Mouse (Mus musculus) heart, postnatal 25 days (tissue): ENCODE measurements at regions not wholly inside any gene's neighbourhood (a gene's known extent, or its start where the extent isn't known, plus 50 kb on each side); places are given as distances from the start of the nearest gene placed in this dataset.

Experiments used
- DNase-seq: peaks from one replicate; pipeline ENCODE4 v3.0.0; 2022; ENCODE audit warnings: low spot score
- intact Hi-C: fragments of 180-260 bp; cut with DNase I; formaldehyde crosslinking; loops from one replicate; pipeline ENCODE4 v1.15.1; 2025

- no peak for DNase-seq
- intact Hi-C loops = loop anchor here (5.0 to 10.0 kb wide), 2 partner anchors 123 to 191 kb away; no protein-coding TSS in a partner anchor
Measured at GRCm38 (mm10) chr1:126928186-126928585, 97.6 kb upstream of the Nckap5 start.

GRCm38 (mm10) chr1:126925150-126926035 lies 94.8 kb upstream of the Nckap5 start:
- intact Hi-C loops = loop anchor here (5.0 to 10.0 kb wide), 2 partner anchors 121 to 188 kb away; no protein-coding TSS in a partner anchor
- DNase-seq = peak; percentile 46

DNA sequence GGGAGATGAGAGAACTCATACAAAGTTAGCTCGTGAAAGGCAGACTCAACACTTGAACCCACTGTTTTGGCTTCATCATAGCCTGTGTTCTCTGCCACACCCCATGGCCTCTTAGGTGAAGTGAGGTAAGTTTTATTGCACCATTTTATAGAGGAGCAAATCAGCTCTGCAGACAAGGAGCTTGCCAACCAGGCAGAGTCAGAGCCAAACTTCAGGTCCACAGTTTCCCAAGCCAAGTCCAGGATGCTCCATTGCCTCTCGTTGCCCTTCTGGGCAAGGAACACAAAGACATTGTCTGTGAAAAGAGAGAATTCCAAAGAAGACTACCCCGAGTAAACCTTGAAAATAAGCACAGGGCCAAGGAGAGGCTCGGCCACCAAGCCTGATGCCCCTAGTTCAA lies 93.4 kb upstream of the Nckap5 start:
- no peak for DNase-seq

GRCm38 (mm10) chr1:126922231-126922630 lies 91.6 kb upstream of the Nckap5 start:
- intact Hi-C loops = loop anchor here (5.0 to 10.0 kb wide), 2 partner anchors 117 to 430 kb away; no protein-coding TSS in a partner anchor
- DNase-seq = no peak

More for the DNA sequence above, 93.4 kb upstream of the Nckap5 start:
- intact Hi-C loops = loop anchor here (5.0 to 10.0 kb wide), 2 partner anchors 119 to 432 kb away; no protein-coding TSS in a partner anchor

DNA sequence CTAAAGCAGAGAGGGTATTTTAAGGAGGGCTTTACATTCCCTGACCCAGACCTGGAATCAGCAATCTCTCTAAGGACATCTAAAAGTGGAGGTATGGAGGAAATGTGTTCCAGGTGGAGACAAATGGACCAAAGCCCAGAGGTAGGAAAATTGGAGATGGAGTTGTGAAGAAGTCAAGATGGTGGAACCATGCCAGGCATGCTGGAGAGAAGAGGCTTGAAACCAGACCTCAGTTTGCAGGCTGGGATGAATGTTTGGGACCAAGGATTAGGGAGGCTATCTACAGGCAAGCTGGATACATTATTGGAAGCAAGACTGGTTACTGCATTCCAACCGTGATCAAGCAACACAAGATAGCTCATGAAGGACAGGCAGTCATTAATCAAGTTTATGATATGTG lies 88.3 kb upstream of the Nckap5 start:
- intact Hi-C loops = loop anchor here (5.0 kb wide), 1 partner anchor 77 kb away; no protein-coding TSS in a partner anchor
- no peak for DNase-seq

DNA sequence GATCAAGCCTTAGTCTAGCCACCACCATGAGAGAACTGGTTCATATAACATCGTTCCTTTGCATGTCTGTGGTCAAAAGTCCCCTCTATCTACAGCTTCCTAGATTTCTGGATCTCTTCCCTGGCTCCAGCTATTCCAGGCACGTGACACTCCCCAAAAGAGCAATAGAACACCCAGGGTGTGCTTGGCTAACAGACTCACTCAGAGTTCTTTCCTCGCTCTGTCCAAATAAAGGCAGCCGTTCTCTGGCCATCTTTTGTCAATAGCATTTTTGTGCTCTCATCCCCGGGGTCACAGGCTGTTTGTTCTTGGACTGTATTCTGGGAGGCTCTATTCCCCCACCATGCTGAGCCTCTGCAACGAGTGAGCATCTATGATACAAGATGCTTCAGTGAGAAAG lies 87.3 kb upstream of the Nckap5 start:
- DNase-seq = no peak
- intact Hi-C loops = loop anchor here (5.0 kb wide), 1 partner anchor 76 kb away; no protein-coding TSS in a partner anchor

- no peak for DNase-seq
Measured at GRCm38 (mm10) chr1:126916369-126916768, 85.8 kb upstream of the Nckap5 start.

DNA sequence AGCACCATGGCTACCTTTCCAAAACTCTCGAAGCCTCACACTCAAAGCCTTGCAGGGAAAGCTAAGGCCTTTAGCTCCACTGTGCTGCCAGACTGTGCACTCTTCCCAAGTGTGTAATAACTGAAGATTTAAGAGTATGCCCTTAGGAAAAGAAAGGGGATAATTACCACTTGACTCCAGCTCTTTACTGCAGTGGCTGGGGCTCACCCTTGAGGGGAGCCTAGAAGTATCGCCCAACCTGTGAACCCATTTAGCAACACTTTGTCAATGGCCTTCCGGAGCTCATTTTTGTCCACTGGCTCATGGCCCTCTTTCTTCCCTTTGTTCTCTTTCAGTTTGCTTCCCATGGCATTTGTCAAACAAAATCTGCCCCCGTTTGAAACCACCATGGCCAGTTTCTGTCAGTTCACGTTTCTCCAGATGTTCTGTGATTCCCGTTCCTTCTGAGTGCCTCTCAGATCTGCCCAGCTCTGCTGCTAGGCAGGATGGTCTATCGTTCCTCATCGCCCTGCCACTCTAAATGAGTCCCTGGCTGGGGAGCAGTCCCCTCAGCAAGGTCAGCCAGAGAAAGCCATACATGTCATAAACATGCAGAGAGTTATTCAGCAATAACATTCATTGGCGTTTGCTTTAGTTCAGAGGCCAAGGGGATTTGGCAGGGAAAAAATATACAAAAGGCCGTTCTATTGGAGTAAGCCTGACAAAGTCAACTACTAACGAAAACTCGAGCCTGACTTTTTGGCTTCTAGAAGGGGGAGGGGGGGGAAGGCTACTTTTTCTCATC lies 80.9 kb upstream of the Nckap5 start:
- intact Hi-C loops = no loop called here
- no peak for DNase-seq

More at GRCm38 (mm10) chr1:126916369-126916768, 85.8 kb upstream of the Nckap5 start:
- intact Hi-C loops = loop anchor here (5.0 kb wide), 1 partner anchor 74 kb away; no protein-coding TSS in a partner anchor

DNA sequence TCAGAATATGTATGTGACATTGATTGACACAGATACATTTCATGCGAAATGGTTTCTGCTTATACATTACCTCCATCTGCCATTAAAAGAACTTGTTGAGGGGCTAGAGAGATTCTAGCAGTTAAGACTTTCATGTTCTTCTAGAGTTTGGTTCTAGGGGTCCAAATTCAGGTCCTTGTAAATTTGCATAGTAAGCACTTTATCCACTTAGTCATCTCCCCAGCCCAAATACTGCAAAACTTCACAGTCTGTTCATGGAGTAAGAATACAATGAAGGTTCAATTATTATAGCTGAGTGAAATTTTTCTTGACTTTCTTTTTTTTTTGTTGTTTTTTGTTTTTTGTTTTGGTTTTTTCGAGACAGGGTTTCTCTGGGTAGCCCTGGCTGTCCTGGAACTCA lies 76.8 kb upstream of the Nckap5 start:
- intact Hi-C loops = no loop called here
- DNase-seq = no peak

DNA sequence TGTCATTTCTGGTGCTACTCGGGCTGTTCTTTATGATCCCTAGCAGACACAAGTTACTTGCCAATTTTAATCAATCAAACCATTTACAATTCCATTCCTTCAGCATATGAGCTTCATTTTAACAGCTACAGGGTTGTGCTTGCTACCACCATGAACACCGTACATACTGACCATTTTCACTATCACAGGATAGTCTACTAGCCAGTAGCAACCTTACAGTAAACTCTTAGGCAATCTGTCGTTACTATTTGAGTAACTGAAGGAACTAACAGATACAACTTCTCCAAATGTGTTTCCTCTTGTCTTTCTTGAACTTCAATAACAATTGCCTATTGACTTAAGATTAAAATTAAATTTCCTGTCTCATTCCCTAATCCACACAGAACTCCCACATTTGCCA lies 67.9 kb upstream of the Nckap5 start:
- intact Hi-C loops = no loop called here

DNA sequence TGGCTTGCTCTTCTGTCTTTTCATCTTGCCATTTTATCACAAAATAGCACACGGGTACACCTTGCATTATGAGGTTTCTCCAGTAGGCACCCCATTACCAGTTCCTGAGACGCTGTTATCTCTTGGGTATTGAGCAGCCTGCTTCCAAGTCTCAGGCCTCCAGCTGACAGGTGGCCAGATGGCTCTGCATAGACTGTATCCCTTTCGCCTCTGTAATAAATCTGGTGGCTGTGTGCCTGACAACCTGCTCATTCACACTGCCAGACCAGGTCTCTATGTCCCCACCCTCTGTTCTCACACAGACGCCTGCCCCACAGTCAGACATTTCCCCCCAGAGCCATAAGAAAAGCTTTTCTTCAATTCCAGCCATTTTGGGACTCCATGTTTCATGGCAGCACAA lies 66.3 kb upstream of the Nckap5 start:
- no peak for DNase-seq
- intact Hi-C loops = no loop called here

More for the DNA sequence above, 67.9 kb upstream of the Nckap5 start:
- no peak for DNase-seq

- DNase-seq = no peak
- intact Hi-C loops = no loop called here
Measured at GRCm38 (mm10) chr1:126880801-126881200, 50.2 kb upstream of the Nckap5 start.
